Mouse (Mus musculus): ENCODE measurements around the gene Cntn5. TPM values are rescaled to one million over a fixed set of nuclear protein-coding genes. Genes with fewer than 3 reads are reported as not detected.
A peak's percentile ranks its signal among the peaks of the same experiment; 100 is the strongest.

The Cntn5 gene
- polyA plus RNA-seq, 1 experiment from 2014 or later = 3.5 TPM

- 57% methylated on average over 7 of the region's 7 CpGs for WGBS
- H3K36me3 ChIP-seq = no peaks in the 10 kb centered on the region
- no peak overlapping the region for H3K4me2 ChIP-seq (replicated peaks)
- H3K4me1 ChIP-seq = peaks cover 6% of the 10 kb centered on the region; the same call in 1 of the 2 replicates
- H3K9ac ChIP-seq (replicated peaks) = no peak overlapping the region
- H3K9me3 ChIP-seq = no peaks in the 10 kb centered on the region
- ATAC-seq (ENCODE audit: low FRiP score, low read depth) = no peak; the same call in 1 of the 2 replicates
- H3K27ac ChIP-seq (replicated peaks) = no peak overlapping the region
- H3K4me3 ChIP-seq = no peak overlapping the region
- H3K27me3 ChIP-seq = no peaks in the 10 kb centered on the region
Observed at GRCm38 (mm10) chr9:10525915-10526667, 378.5 kb downstream of the Cntn5 start.

GRCm38 (mm10) chr9:10522604-10523003 lies 382.0 kb downstream of the Cntn5 start:
- 79% methylated on average over 4 of the region's 4 CpGs for WGBS
- Histone ChIP-seq H3K4me3 (no peak overlapping the region), H3K9me3 (no peaks in the 10 kb centered on the region)

GRCm38 (mm10) chr9:10521054-10521453 lies 383.5 kb downstream of the Cntn5 start:
- H3K4me2 ChIP-seq (replicated peaks) = no peak overlapping the region
- H3K27ac ChIP-seq (replicated peaks) = no peak overlapping the region
- H3K9me3 ChIP-seq = no peaks in the 10 kb centered on the region
- no peaks in the 10 kb centered on the region for H3K27me3 ChIP-seq
- no peaks in the 10 kb centered on the region for H3K36me3 ChIP-seq
- H3K9ac ChIP-seq (replicated peaks) = no peak overlapping the region
- 78% methylated on average over 1 of the region's 1 CpGs for WGBS
- no peak overlapping the region for H3K4me3 ChIP-seq
- ATAC-seq (ENCODE audit: low FRiP score, low read depth) = no peak
- no peaks in the 10 kb centered on the region for H3K4me1 ChIP-seq

More at GRCm38 (mm10) chr9:10522604-10523003, 382.0 kb downstream of the Cntn5 start:
- no peak overlapping the region for H3K27ac ChIP-seq (replicated peaks)
- no peak overlapping the region for H3K4me2 ChIP-seq (replicated peaks)
- H3K9ac ChIP-seq (replicated peaks) = no peak overlapping the region
- H3K36me3 ChIP-seq = no peaks in the 10 kb centered on the region
- no peaks in the 10 kb centered on the region for H3K27me3 ChIP-seq
- no peaks in the 10 kb centered on the region for H3K4me1 ChIP-seq
- no peak for ATAC-seq (ENCODE audit: low FRiP score, low read depth)

- no peaks in the 10 kb centered on the region for H3K4me1 ChIP-seq
- H3K27me3 ChIP-seq = no peaks in the 10 kb centered on the region
- no peaks in the 10 kb centered on the region for H3K36me3 ChIP-seq
- ATAC-seq (ENCODE audit: low FRiP score, low read depth) = no peak
- no peak overlapping the region for H3K27ac ChIP-seq (replicated peaks)
- no peak overlapping the region for H3K9ac ChIP-seq (replicated peaks)
- no peak overlapping the region for H3K4me2 ChIP-seq (replicated peaks)
- H3K9me3 ChIP-seq = no peaks in the 10 kb centered on the region
- no peak overlapping the region for H3K4me3 ChIP-seq
Observed at GRCm38 (mm10) chr9:10492243-10492642, 412.3 kb downstream of the Cntn5 start.

- Histone ChIP-seq H3K36me3 (no peaks in the 10 kb centered on the region), H3K9me3 (no peaks in the 10 kb centered on the region), H3K9ac (replicated peaks) (no peak overlapping the region), H3K27me3 (no peaks in the 10 kb centered on the region), H3K4me1 (no peaks in the 10 kb centered on the region), H3K4me3 (no peak overlapping the region), H3K4me2 (replicated peaks) (no peak overlapping the region), H3K27ac (replicated peaks) (no peak overlapping the region)
- 78% methylated on average over 4 of the region's 4 CpGs for WGBS
- ATAC-seq (ENCODE audit: low FRiP score, low read depth) = no peak
Observed at GRCm38 (mm10) chr9:10471484-10472125, 433.0 kb downstream of the Cntn5 start.

- H3K36me3 ChIP-seq = no peaks in the 10 kb centered on the region
- H3K9me3 ChIP-seq = no peaks in the 10 kb centered on the region
- H3K4me3 ChIP-seq = no peak overlapping the region
- no peaks in the 10 kb centered on the region for H3K4me1 ChIP-seq
- no peak for ATAC-seq (ENCODE audit: low FRiP score, low read depth)
- no peaks in the 10 kb centered on the region for H3K27me3 ChIP-seq
- no peak overlapping the region for H3K27ac ChIP-seq (replicated peaks)
- H3K4me2 ChIP-seq (replicated peaks) = no peak overlapping the region
- no peak overlapping the region for H3K9ac ChIP-seq (replicated peaks)
Observed at GRCm38 (mm10) chr9:10464758-10465157, 439.8 kb downstream of the Cntn5 start.

GRCm38 (mm10) chr9:10457900-10458299 lies 446.7 kb downstream of the Cntn5 start:
- ATAC-seq (ENCODE audit: low FRiP score, low read depth) = no peak
- H3K9ac ChIP-seq (replicated peaks) = no peak overlapping the region
- peaks cover 4% of the 10 kb centered on the region; the same call in 1 of the 2 replicates for H3K4me1 ChIP-seq
- no peaks in the 10 kb centered on the region for H3K36me3 ChIP-seq
- H3K4me2 ChIP-seq (replicated peaks) = no peak overlapping the region
- no peaks in the 10 kb centered on the region for H3K9me3 ChIP-seq
- WGBS = 25% methylated on average over 3 of the region's 3 CpGs
- H3K27me3 ChIP-seq = no peaks in the 10 kb centered on the region
- H3K27ac ChIP-seq (replicated peaks) = no peak overlapping the region
- H3K4me3 ChIP-seq = no peak overlapping the region

GRCm38 (mm10) chr9:10448987-10449563 lies 455.5 kb downstream of the Cntn5 start:
- Histone ChIP-seq H3K9me3 (no peaks in the 10 kb centered on the region), H3K27me3 (peaks cover 4% of the 10 kb centered on the region; the same call in 1 of the 2 replicates), H3K27ac (replicated peaks) (no peak overlapping the region), H3K9ac (replicated peaks) (no peak overlapping the region), H3K36me3 (no peaks in the 10 kb centered on the region), H3K4me3 (no peak overlapping the region), H3K4me2 (replicated peaks) (no peak overlapping the region), H3K4me1 (0 out of 2 replicates have a peak, but pooled peaks cover 4% of the 10 kb centered on the region)
- ATAC-seq (ENCODE audit: low FRiP score, low read depth) = peak; percentile 62
- 16% methylated on average over 3 of the region's 3 CpGs for WGBS

GRCm38 (mm10) chr9:10447220-10447837 lies 457.2 kb downstream of the Cntn5 start:
- no peak overlapping the region for H3K4me2 ChIP-seq (replicated peaks)
- H3K36me3 ChIP-seq = no peaks in the 10 kb centered on the region
- no peak overlapping the region for H3K9ac ChIP-seq (replicated peaks)
- H3K9me3 ChIP-seq = no peaks in the 10 kb centered on the region
- no peak overlapping the region for H3K4me3 ChIP-seq
- ATAC-seq (ENCODE audit: low FRiP score, low read depth) = peak; percentile 64
- H3K4me1 ChIP-seq = 0 out of 2 replicates have a peak, but pooled peaks cover 4% of the 10 kb centered on the region
- peaks cover 4% of the 10 kb centered on the region; the same call in 1 of the 2 replicates for H3K27me3 ChIP-seq
- 0 out of 2 replicates have a peak overlapping the region, but pooled peaks have one; percentile 43 for H3K27ac ChIP-seq (replicated peaks)

GRCm38 (mm10) chr9:10412075-10412474 lies 492.5 kb downstream of the Cntn5 start:
- no peaks in the 10 kb centered on the region for H3K4me1 ChIP-seq
- no peaks in the 10 kb centered on the region for H3K27me3 ChIP-seq
- H3K4me3 ChIP-seq = no peak overlapping the region
- no peaks in the 10 kb centered on the region for H3K9me3 ChIP-seq
- H3K27ac ChIP-seq (replicated peaks) = no peak overlapping the region
- no peak overlapping the region for H3K9ac ChIP-seq (replicated peaks)
- ATAC-seq (ENCODE audit: low FRiP score, low read depth) = no peak
- H3K4me2 ChIP-seq (replicated peaks) = no peak overlapping the region
- no peaks in the 10 kb centered on the region for H3K36me3 ChIP-seq

GRCm38 (mm10) chr9:10400099-10400498 lies 504.5 kb downstream of the Cntn5 start:
- no peaks in the 10 kb centered on the region for H3K27me3 ChIP-seq
- no peaks in the 10 kb centered on the region for H3K9me3 ChIP-seq
- 84% methylated on average over 7 of the region's 7 CpGs for WGBS
- no peaks in the 10 kb centered on the region for H3K36me3 ChIP-seq
- H3K27ac ChIP-seq (replicated peaks) = no peak overlapping the region
- ATAC-seq (ENCODE audit: low FRiP score, low read depth) = no peak
- no peak overlapping the region for H3K4me2 ChIP-seq (replicated peaks)
- H3K4me3 ChIP-seq = no peak overlapping the region
- H3K9ac ChIP-seq (replicated peaks) = no peak overlapping the region
- no peaks in the 10 kb centered on the region for H3K4me1 ChIP-seq

GRCm38 (mm10) chr9:10389863-10390262 lies 514.7 kb downstream of the Cntn5 start:
- Histone ChIP-seq H3K27ac (replicated peaks) (no peak overlapping the region), H3K4me1 (no peaks in the 10 kb centered on the region), H3K27me3 (no peaks in the 10 kb centered on the region), H3K4me3 (no peak overlapping the region), H3K9me3 (no peaks in the 10 kb centered on the region), H3K36me3 (no peaks in the 10 kb centered on the region), H3K4me2 (replicated peaks) (no peak overlapping the region), H3K9ac (replicated peaks) (no peak overlapping the region)
- WGBS = 87% methylated on average over 2 of the region's 2 CpGs
- ATAC-seq (ENCODE audit: low FRiP score, low read depth) = no peak
